Mouse (Mus musculus) embryonic facial prominence, embryonic 15.5 days (tissue): Measurements from ENCODE around the gene Il27ra. TPM values are rescaled to one million over a fixed set of nuclear protein-coding genes. Genes with fewer than 3 reads are reported as not detected.

Experiments used
- ATAC-seq: fragments of 200-750 bp; cut with Nextera tagmentation; 2 replicates; pipeline ENCODE4 v1.8.0; 2017; ENCODE audit warnings: low read depth, moderate TSS enrichment; ENCODE audit not compliant: insufficient number of reproducible peaks, low FRiP score, low TSS enrichment
- H3K27ac ChIP-seq: fragments of 300-500 bp; sonication (generic); replicated peaks from 2 replicates; pipeline ENCODE4 v1.5.1; 2015; ENCODE audit warnings: mild to moderate bottlenecking, inconsistent platforms
- H3K27me3 ChIP-seq: fragments of 300-500 bp; sonication (generic); 2 replicates; pipeline ENCODE4 v1.6.1; 2015; ENCODE audit warnings: inconsistent platforms
- H3K36me3 ChIP-seq: fragments of 300-500 bp; sonication (generic); 2 replicates; pipeline ENCODE4 v1.6.1; 2015; ENCODE audit warnings: mild to moderate bottlenecking, inconsistent platforms
- H3K4me1 ChIP-seq: fragments of 300-500 bp; sonication (generic); 2 replicates; pipeline ENCODE4 v1.6.1; 2015; ENCODE audit warnings: inconsistent platforms
- H3K4me2 ChIP-seq: fragments of 300-500 bp; sonication (generic); replicated peaks from 2 replicates; pipeline ENCODE4 v1.6.1; 2015; ENCODE audit warnings: mild to moderate bottlenecking, inconsistent platforms
- H3K4me3 ChIP-seq: fragments of 300-500 bp; sonication (generic); replicated peaks from 2 replicates; pipeline ENCODE4 v1.5.1; 2015; ENCODE audit warnings: mild to moderate bottlenecking, inconsistent platforms
- H3K9ac ChIP-seq: fragments of 300-500 bp; sonication (generic); 2 replicates; pipeline ENCODE4 v1.6.1; 2015; ENCODE audit warnings: inconsistent platforms
- H3K9me3 ChIP-seq: fragments of 300-500 bp; sonication (generic); replicated peaks from 2 replicates; pipeline ENCODE4 v1.6.1; 2016; ENCODE audit warnings: inconsistent platforms
- WGBS: fragments of 180-500 bp; shearing (Covaris S2); methylation state at CpG from one replicate; pipeline ENCODE4 v1.1.7; 2015; 5-methylcytosine and 5-hydroxymethylcytosine counted together
- polyA plus RNA-seq: library from polyadenylated mRNA; unstranded; fragments of >200 nt; fragmentation: Nextera tagmentation; extraction: Ambion mirVana; gene quantifications from 2 replicates; pipeline ENCODE4 v1.2.1, GENCODE M21; 2015

The Il27ra gene
- polyA plus RNA-seq, 1 experiment from 2014 or later, result 1.4 TPM

DNA sequence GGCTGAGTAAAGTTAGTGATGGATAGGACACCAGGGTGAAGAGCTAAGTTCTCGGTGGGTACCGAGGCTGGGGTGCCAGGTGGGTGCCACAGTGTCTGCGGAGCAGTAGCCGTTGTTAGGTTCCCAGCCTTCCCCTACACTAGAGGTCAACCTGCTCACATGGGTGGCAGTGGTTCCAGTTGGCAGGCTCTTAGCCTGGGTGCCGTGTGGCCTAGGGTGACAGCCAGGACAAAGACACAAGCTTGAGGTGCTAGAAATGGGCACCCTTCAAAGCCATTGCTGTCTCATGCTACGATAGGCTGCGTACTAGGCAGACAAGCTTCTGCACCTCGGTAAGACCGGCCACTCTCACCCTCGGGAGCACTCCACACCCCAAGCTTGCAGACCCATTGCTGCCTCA, 29.9 kb upstream of the Il27ra start:
- no peak for ATAC-seq
- H3K36me3 ChIP-seq, result peaks cover 13% of the 10 kb centered on the region; the same call in 1 of the 2 replicates
- no peak overlapping the region for H3K4me2 ChIP-seq
- WGBS, result 85% methylated on average over 10 of the region's 10 CpGs
- H3K27me3 ChIP-seq, result no peaks in the 10 kb centered on the region
- peaks cover 51% of the 10 kb centered on the region for H3K4me1 ChIP-seq
- no peak overlapping the region for H3K27ac ChIP-seq
- no peak overlapping the region for H3K4me3 ChIP-seq
- H3K9me3 ChIP-seq, result no peaks in the 10 kb centered on the region
- H3K9ac ChIP-seq, result no peak overlapping the region

DNA sequence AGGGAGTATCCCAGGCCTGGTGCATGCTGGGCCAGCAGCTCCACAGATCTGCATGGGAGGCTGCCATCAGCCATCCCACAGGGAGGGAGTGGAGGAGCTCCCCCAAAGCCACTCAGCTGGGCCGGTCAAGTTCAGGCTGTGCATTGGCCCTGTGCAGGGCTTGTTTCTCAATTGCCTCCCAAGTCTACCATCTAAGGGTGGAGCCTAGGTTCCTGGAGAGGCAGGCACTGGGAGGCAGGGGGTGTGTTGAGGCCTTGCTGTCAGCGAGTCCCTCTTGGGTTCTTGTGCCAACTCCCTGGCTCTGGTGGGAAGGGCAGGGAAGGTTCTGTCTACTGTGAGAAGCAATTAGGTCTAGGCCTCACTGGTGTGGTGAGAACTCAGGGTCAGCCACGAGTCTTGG, 29.5 kb upstream of the Il27ra start:
- WGBS, result 71% methylated on average over 3 of the region's 3 CpGs
- H3K4me3 ChIP-seq, result no peak overlapping the region
- no peak overlapping the region for H3K27ac ChIP-seq
- no peak overlapping the region for H3K9ac ChIP-seq
- no peaks in the 10 kb centered on the region for H3K9me3 ChIP-seq
- peaks cover 13% of the 10 kb centered on the region; the same call in 1 of the 2 replicates for H3K36me3 ChIP-seq
- H3K4me2 ChIP-seq, result no peak overlapping the region
- H3K27me3 ChIP-seq, result no peaks in the 10 kb centered on the region
- no peak for ATAC-seq
- H3K4me1 ChIP-seq, result peaks cover 52% of the 10 kb centered on the region

DNA sequence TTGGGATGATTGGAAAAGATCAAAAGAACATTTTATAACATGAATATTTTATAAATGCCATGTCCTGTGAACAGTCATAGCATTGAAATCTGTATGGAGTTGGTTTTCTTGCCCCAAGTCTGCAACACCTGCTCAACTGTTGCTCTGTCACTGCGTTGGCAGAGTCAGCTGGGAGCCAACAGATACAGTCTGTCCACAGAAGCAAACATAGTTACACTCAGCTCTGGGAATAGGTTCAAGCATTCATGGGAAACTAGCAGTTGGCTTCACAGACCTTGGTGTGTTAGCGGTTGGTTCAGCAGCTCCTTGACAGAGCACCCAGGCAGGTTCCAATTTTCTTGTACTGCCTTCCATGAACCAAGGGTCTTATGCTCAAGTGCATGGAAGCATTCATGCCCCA, 28.3 kb upstream of the Il27ra start:
- Histone ChIP-seq H3K4me2 (no peak overlapping the region), H3K9me3 (no peaks in the 10 kb centered on the region), H3K4me3 (no peak overlapping the region), H3K36me3 (peaks cover 9% of the 10 kb centered on the region; the same call in 1 of the 2 replicates), H3K27me3 (no peaks in the 10 kb centered on the region), H3K9ac (no peak overlapping the region), H3K27ac (no peak overlapping the region), H3K4me1 (peaks cover 52% of the 10 kb centered on the region)
- WGBS, result 82% methylated on average over 2 of the region's 2 CpGs
- no peak for ATAC-seq

DNA sequence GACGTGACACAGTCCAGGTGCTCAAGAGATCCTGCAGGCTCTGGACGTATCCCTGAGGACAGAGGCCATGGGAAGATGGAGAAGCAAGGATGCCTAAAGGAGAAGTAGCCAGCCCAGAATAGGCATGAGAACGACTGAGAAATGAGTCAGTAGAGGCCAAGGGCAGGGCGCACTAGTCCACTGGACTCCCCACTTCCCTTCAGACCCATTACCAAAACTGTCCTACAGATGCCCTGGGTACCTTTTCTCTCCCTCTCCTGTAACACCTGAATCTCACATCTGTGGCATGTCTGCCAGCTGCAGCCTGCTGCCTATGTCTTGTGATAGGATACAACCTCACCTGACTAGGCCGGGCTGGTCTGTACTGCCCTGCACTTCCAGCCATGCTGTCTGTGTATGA, 27.9 kb upstream of the Il27ra start:
- Histone ChIP-seq H3K9ac (no peak overlapping the region), H3K9me3 (no peaks in the 10 kb centered on the region), H3K27ac (no peak overlapping the region), H3K4me1 (peaks cover 52% of the 10 kb centered on the region), H3K36me3 (peaks cover 5% of the 10 kb centered on the region; the same call in 1 of the 2 replicates), H3K4me3 (no peak overlapping the region), H3K27me3 (no peaks in the 10 kb centered on the region), H3K4me2 (no peak overlapping the region)
- ATAC-seq, result no peak
- 90% methylated on average over 5 of the region's 5 CpGs for WGBS

DNA sequence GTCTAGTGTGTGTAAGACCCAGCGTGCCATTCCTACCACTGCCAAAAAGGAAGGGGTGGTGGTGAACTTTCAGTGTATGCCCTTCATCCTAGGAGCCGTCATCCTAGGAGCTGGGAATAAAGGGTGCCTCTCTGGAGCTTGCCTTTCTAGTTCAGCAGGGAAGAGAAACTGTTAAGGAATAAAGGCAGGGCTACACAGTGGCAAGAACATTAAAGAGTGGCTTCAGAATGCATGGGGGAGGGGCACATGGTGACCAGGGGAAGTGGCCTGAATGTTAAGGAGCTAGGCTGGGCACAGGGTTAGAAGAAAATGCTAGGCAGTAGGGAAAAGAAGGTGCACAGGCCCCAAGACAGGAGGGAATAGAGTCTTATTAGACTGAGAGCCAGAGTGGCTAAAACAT, 27.4 kb upstream of the Il27ra start:
- H3K4me2 ChIP-seq, result no peak overlapping the region
- WGBS, result 56% methylated on average over 2 of the region's 2 CpGs
- H3K36me3 ChIP-seq, result peaks cover under 1% of the 10 kb centered on the region; the same call in 1 of the 2 replicates
- H3K4me3 ChIP-seq, result no peak overlapping the region
- no peaks in the 10 kb centered on the region for H3K9me3 ChIP-seq
- H3K27ac ChIP-seq, result no peak overlapping the region
- ATAC-seq, result no peak
- H3K9ac ChIP-seq, result no peak overlapping the region
- peaks cover 52% of the 10 kb centered on the region for H3K4me1 ChIP-seq
- no peaks in the 10 kb centered on the region for H3K27me3 ChIP-seq

DNA sequence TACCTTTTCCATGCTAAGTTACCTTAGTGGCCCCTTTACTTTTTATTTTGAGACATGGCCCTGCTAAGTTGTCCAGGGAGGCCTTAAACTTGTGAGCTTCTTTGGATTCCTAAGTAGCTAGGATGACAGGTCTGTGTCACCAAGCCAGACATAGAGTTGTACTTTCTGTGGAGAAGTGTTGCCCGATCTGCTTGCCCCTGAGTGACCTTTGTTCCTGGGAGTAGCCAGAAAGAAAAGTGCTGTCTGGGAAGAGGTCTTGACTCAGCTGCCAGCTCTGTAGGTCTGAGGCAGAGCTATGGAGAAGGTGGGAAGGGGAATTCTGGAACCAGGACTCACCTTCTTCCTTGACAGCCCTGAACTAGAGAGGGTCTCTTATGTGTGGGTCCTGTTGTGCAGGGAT, 26.8 kb upstream of the Il27ra start:
- no peak overlapping the region for H3K9ac ChIP-seq
- ATAC-seq, result no peak
- no peak overlapping the region for H3K27ac ChIP-seq
- peaks cover 52% of the 10 kb centered on the region for H3K4me1 ChIP-seq
- H3K27me3 ChIP-seq, result no peaks in the 10 kb centered on the region
- no peak overlapping the region for H3K4me3 ChIP-seq
- H3K4me2 ChIP-seq, result no peak overlapping the region
- WGBS, result 19% methylated on average over 1 of the region's 1 CpGs
- H3K36me3 ChIP-seq, result no peaks in the 10 kb centered on the region
- H3K9me3 ChIP-seq, result no peaks in the 10 kb centered on the region

DNA sequence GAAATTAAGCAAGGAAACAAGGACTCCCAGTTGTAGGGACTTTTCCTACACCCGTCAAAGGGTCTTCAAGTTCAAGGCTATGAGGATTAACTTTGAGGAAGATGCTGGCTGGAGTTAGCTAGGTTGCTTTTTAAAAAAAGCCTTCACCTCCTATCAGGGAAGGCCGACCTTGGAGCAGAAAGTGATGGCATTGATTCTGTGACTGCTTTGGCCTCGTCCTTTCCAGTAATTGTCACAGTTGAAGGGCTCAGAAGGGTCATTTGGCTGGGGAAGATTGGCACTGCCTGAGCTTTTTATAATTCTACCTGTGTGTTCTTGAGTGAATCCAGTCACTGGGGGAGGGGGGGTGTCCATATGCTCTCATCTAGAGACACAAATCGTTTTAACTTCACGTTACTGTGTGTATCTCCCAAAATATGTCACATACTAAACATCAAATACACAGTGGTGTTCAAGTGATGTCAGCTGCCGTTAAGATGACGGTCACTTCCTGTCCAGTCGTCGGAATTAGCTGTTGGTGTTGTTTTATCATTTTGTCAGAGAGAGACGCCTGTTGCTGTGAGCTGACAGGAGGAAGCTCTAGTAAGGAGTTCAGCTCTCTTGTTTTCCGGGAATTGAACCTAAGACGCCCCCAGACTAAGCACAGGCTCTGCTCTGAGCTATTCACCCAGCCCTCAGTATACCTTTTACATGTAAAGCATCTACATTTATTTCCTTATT, 26.1 kb upstream of the Il27ra start:
- Histone ChIP-seq H3K9me3 (no peaks in the 10 kb centered on the region), H3K4me1 (peaks cover 52% of the 10 kb centered on the region), H3K4me3 (no peak overlapping the region), H3K27ac (no peak overlapping the region), H3K36me3 (no peaks in the 10 kb centered on the region), H3K9ac (no peak overlapping the region), H3K27me3 (no peaks in the 10 kb centered on the region), H3K4me2 (0 out of 2 replicates have a peak overlapping the region, but pooled peaks have one; percentile 47)
- WGBS, result 65% methylated on average over 12 of the region's 12 CpGs
- ATAC-seq, result no peak

DNA sequence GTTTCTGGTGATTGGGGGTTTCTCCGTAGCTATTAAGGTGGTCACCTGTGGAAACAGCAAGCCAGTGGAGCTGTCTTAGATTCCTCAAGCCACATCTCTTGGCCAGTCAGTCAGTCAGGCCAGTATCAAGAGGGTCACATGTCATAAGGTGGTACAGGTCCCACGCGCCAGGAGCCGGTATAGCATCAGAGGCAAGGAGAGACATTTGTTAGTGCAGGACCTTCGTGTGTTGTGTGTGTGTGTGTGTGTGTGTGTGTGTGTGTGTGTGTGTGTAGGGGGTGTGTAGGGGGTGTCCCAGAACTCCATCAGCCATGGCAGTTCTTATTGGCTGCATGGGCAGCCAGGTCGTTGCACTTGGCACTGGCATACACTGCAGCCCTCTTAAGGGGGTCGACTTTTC, 25.5 kb upstream of the Il27ra start:
- Histone ChIP-seq H3K4me2 (peak overlapping the region; percentile 47), H3K27ac (no peak overlapping the region), H3K9me3 (no peaks in the 10 kb centered on the region), H3K4me1 (peaks cover 46% of the 10 kb centered on the region), H3K4me3 (peak overlapping the region; percentile 94), H3K9ac (no peak overlapping the region), H3K27me3 (no peaks in the 10 kb centered on the region), H3K36me3 (no peaks in the 10 kb centered on the region)
- WGBS, result 85% methylated on average over 7 of the region's 7 CpGs
- no peak for ATAC-seq

DNA sequence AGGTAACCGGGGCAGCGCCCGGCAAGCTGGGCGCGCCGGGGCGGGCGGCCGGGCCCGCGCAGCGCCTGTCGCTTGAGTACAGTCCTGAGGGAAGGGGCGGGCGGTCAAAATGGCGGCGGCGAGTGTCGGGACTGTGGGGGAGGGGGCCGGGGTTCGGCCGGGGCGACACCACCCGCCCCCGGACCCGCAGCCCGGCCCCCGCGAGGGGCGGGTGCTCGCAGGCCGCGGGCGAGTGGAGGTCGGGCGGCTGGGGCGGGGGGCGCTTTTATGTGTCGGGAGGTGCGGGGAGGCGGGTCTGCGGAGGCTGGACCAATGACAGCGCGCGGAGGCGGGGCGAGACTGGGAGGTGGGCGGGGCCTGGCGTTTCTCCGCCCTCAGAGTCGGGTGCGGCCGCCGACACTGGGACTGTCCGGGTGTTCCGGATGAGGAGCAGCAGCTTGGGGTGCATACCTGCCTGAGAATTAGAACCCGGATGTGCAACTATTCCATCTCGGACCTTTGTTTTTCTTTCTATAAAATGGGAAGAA, 24.7 kb upstream of the Il27ra start:
- Histone ChIP-seq H3K9ac (peak overlapping the region; percentile 78), H3K4me3 (peak overlapping the region; percentile 94), H3K4me2 (peak overlapping the region; percentile 47), H3K27ac (peak overlapping the region; percentile 97), H3K9me3 (no peaks in the 10 kb centered on the region), H3K4me1 (peaks cover 40% of the 10 kb centered on the region), H3K27me3 (no peaks in the 10 kb centered on the region), H3K36me3 (no peaks in the 10 kb centered on the region)
- WGBS, result under 1% methylated on average over 56 of the region's 58 CpGs
- ATAC-seq, result peak; percentile 76

DNA sequence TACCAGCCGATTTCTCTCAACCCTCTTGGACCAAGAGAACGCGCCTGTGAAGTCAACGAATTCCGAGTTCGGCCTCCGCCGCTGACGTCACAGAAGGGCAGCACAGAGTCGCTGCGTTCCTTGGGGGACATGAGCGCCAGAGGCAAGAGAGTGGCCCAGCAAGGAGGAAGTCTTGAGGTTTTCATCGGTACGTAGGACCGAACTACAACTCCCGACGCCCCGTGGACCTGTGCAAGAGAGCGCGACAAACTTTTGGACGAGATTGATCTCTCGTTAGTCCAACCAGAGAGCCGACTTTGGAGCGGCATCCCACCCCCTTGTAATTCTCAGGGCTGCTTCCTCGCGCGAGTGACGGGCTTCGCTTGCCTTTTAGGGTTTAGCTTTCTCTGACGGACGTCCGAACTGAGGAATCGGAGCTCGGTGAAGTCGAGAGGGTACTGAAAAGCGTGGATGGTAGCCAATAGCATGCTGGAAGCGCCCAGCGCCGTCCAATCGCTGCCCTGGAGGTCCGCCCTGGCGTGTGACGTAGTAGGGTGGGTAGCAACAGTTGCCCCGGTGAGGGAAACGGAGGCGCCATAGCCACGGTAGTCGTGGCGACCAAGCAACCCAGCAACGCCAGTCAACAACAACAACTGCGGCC, 24.0 kb upstream of the Il27ra start, which contains the start of gene Rfx1:
Gene Rfx1, plus strand, starts transcription at position 544 of the 640 bp plus-strand sequence.
- peaks cover 35% of the 10 kb centered on the region for H3K4me1 ChIP-seq
- H3K4me3 ChIP-seq, result peak within 1 kb of the TSS; percentile 94
- H3K4me2 ChIP-seq, result peak within 1 kb of the TSS; percentile 81
- no peaks in the 10 kb centered on the region for H3K36me3 ChIP-seq
- WGBS, result under 1% methylated on average over 51 of the region's 51 CpGs
- H3K9me3 ChIP-seq, result no peaks in the 10 kb centered on the region
- H3K9ac ChIP-seq, result peak within 1 kb of the TSS; percentile 84
- ATAC-seq, result peak; percentile 98
- no peaks in the 10 kb centered on the region for H3K27me3 ChIP-seq
- peak within 1 kb of the TSS; percentile 97 for H3K27ac ChIP-seq

DNA sequence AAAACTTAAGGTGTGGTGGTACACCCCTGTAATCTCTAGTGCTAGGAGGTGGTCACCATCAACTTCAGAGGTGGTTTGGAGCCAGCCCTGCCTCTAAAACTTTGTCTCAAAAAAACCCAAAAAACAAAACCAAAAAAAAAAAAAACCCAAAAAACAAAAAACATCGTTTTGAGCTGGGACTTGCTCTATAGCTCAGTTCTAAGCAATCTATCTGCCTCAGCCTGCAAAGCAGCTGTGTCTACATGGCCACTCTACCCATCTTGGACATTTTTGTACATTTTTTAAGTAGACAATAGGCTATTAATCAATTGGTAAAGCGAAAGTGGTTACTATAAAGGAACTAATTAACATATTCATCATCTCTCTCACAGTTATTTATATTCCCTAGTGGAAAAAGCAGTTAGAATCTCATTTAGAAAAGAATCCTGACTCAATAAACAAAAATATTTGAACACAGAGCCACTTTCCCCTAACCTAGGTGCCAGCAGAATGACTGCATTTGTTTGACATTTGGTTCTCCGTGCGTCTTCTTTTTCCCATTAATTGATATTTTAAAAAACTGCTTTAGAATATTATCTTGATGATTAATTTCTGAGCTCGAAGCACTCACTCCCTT, 23.2 kb upstream of the Il27ra start:
- Histone ChIP-seq H3K4me2 (peak overlapping the region; percentile 81), H3K27ac (peak overlapping the region; percentile 85; the same call in 1 of the 2 replicates), H3K27me3 (no peaks in the 10 kb centered on the region), H3K9me3 (no peaks in the 10 kb centered on the region), H3K9ac (peak overlapping the region; percentile 84), H3K4me1 (peaks cover 30% of the 10 kb centered on the region), H3K4me3 (peak overlapping the region; percentile 94), H3K36me3 (no peaks in the 10 kb centered on the region)
- 22% methylated on average over 5 of the region's 5 CpGs for WGBS
- ATAC-seq, result no peak
